Mouse (Mus musculus): ENCODE measurements at regions not wholly inside any gene's neighbourhood (a gene's known extent, or its start where the extent isn't known, plus 50 kb on each side); places are given as distances from the start of the nearest gene placed in this dataset.

- TF ChIP-seq GATA4 (IDR thresholded peaks at IDR 0.05; ENCODE audit: insufficient replicate concordance, low read length), result no peak
Observed at GRCm38 (mm10) chr19:33043696-33044095, 286.4 kb downstream of the Pten start.

DNA sequence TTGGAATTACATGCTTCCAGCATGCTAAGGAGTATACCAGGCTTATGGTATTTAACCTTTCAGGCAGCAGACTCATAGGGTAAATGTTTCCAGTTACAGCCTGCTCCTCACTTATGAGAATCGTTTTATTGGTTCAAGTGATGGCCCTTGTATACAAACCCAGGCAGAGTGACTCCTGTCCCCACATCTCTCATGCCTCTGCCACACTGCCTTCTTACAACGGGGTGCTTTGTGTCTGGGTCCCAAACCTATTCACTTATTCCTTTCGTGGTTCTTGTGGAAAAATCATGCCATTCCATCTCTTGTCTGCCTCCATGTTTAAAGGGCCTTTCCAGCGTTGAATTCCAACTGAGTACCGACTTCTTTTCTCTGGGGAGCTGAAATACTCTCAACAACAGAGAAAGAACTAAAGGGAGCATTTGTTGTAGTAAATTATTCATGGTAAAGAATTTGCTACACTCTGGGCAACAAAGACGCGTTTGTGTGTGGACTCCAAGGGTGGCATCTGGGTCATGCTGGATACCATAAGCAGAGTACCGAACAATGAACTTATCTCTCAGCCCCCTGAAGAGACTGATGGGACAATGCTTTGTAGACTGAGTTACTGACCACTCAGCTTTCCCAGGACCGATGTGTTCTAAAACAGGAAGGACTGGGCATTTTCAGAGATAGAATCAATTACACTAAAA is 291.6 kb downstream of the Pten start:
- no peak for TF ChIP-seq GATA4 (IDR thresholded peaks at IDR 0.05; ENCODE audit: insufficient replicate concordance, low read length)

- no peak for TF ChIP-seq GATA4 (IDR thresholded peaks at IDR 0.05; ENCODE audit: insufficient replicate concordance, low read length)
Observed at GRCm38 (mm10) chr19:33053199-33053867, 296.0 kb downstream of the Pten start.

DNA sequence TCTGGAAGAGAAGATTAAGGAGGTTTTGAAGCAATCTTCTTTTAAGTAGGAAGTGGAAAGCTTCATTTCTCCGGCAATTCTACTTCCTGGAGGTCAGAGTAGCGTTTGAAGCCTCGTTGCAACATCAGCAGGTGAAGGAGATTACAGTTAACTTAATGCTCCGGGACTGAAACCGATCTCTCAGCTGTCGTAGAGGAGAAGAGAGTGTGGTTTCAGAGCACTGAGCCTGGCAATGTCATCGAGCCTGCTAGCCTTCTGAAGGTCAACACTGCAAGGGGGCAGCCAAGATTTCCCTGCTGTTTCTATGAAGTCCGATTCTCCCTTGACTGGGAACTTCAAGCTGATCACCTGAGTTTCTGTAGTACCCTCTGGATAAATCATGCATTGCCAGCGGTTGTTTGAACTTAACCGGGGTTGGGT is 299.1 kb downstream of the Pten start:
- no peak for TF ChIP-seq GATA4 (IDR thresholded peaks at IDR 0.05; ENCODE audit: insufficient replicate concordance, low read length)

- TF ChIP-seq GATA4 (IDR thresholded peaks at IDR 0.05; ENCODE audit: insufficient replicate concordance, low read length), result no peak
Observed at GRCm38 (mm10) chr19:33061006-33061405, 303.7 kb downstream of the Pten start.

DNA sequence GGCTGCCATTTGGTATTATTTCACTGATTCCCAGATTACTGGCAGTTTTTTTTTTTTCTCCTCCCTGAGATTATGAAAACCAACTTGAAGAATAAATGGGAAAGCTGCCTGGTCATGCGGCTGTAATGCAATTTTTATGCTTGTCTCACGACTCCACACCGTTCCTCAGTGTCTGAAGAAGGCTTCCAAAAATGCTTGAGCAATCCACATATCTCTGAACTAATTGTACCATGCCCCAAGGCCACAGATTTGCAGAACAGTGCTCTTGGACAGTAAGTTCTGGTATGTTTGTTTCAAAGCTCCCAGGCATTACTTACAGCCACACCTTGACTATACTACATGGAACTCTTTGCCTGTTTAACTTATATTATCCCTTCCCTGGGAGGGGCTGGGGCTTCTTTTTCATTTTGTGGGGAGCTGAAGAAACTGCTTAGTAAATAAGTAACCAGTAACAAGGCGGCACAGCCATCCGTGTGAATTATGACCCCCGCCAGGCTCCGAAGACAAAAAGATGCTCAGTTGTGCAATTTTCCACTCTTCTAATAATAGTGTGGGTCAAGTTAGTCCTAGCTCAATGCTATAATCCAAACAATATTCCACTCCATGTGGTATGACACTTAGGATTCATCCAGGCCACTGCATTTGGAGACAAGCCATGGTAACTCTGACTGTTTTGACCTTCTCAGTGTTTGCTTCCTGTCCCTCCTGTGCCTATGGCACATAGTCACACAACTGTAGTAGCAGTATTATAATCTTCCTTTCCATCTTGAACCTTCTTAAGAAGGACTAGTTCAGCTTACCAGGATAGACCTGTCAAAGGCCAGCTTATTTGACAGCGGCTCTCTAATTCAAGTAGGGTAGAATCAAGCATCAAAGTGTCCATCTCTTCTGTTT is 305.1 kb downstream of the Pten start:
- TF ChIP-seq GATA4 (IDR thresholded peaks at IDR 0.05; ENCODE audit: insufficient replicate concordance, low read length), result 0 out of 2 replicates have a peak, but pooled peaks have one; percentile 59

GRCm38 (mm10) chr19:33065274-33066200 is 308.2 kb downstream of the Pten start:
- TF ChIP-seq GATA4 (IDR thresholded peaks at IDR 0.05; ENCODE audit: insufficient replicate concordance, low read length), result no peak

DNA sequence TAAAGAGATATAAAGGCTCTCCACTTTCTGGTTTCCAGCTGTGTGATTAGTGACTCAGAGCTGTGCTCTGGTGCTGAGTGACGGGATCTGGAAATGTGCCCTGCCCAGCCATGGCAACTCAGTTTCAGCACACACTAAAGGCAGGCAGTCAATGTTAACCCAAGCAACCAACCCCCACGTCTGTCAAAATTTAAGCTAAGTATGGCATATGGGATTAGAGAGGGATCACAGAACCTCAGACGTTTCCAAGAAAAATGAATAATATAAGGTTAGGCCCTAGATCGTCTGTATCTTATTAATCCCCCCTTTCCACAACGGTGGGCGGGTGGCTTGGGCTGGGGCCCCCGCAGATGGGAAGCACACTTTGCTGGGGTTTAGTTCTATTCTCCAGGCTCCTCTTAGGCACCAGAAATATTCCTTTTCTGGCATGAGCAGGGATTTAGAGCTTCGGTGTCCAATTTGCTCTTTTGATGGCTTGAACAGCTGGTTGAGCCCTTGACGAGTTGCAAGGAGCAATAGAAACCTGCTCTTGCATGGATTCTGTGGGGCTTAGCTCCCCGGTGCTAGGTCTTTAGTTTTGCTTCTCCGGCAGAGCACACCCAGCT is 311.2 kb downstream of the Pten start:
- no peak for TF ChIP-seq GATA4 (IDR thresholded peaks at IDR 0.05; ENCODE audit: insufficient replicate concordance, low read length)

DNA sequence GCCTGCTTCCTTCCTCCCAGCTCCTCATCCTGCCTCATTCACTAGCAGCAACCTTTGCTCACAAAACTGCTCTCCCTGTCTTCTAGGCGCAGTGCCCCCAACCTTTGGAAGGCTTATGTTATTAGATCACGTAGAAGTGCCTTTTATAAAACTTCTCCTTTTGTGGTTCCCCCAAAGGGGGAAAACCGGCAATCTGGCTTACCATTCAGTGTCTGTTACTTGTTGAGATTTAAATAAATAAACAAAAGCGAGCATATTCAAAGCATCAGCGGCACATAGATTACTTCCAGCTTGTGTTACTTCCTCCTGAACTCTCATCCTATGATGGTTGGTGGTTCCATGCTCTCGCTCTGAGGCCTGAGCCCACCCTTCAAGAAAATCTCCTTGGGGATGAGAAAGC is 312.5 kb downstream of the Pten start:
- TF ChIP-seq GATA4 (IDR thresholded peaks at IDR 0.05; ENCODE audit: insufficient replicate concordance, low read length), result no peak

- no peak for TF ChIP-seq GATA4 (IDR thresholded peaks at IDR 0.05; ENCODE audit: insufficient replicate concordance, low read length)
Observed at GRCm38 (mm10) chr19:33072299-33072698, 315.0 kb downstream of the Pten start.

DNA sequence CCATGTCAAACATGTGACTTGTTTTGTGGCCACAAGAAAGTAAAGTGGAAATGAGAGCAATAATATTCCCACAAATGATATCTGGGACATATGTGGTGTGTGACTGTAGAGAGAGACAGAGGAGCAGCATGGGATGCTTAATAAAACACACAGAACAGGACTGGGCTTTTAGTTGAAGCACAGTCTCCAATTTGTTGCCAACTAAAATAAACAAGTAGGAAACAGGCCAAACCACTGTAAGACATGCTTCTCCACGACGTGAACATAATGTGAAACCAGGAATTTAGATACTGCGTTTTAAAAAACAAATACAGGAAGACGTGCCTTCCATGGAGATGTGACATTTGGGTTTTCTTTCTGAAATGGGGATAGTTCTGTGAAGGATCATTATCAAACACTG is 317.2 kb downstream of the Rnls start:
- TF ChIP-seq GATA4 (IDR thresholded peaks at IDR 0.05; ENCODE audit: insufficient replicate concordance, low read length), result no peak

DNA sequence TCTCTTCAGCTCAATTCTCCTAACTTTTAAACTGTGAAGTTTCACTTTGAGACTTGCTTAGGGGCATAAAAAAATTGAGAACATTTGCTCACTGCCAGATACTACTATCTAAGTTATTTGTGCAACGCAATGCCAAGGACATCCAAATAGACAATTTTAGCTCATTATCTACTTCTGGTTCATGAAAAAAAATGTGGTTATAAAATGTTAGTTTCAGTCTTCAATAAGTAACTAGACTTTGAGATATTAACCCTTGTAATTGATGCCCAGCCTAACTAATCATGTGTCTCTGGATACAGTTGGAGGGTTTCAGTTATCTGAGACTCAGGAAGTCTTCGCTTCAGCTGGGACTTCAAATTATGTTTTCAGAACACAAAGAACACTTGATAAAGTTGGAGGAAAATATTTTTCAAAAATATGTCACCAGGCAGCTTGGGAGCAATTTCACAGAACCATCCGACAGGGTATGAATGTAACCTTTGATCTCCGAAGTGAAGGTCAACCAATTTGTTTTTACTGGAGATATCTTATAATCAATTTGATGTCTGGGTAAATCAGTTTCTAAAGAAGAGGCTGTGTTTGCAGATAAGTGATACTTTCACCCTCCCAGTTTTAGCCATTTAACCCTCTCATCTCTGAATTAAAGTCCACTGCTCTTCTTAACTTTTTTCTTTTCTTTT is 313.3 kb downstream of the Rnls start:
- peak; percentile 48 for TF ChIP-seq GATA4 (IDR thresholded peaks at IDR 0.05; ENCODE audit: insufficient replicate concordance, low read length)

GRCm38 (mm10) chr19:33079959-33080358 is 312.1 kb downstream of the Rnls start:
- no peak for TF ChIP-seq GATA4 (IDR thresholded peaks at IDR 0.05; ENCODE audit: insufficient replicate concordance, low read length)

- TF ChIP-seq GATA4 (IDR thresholded peaks at IDR 0.05; ENCODE audit: insufficient replicate concordance, low read length), result no peak
Observed at GRCm38 (mm10) chr19:33081493-33081892, 310.6 kb downstream of the Rnls start.
